Mouse (Mus musculus) WW6 (cell line): ENCODE measurements around the gene Rere.

Experiments
- DNase-seq: peaks from one replicate; pipeline ENCODE4 v3.0.0-alpha.2; 2013; ENCODE audit warnings: low read depth, low spot score

Rere gene

GRCm38 (mm10) chr4:150605804-150606203 lies 324.4 kb downstream of the Rere start:
- DNase-seq: no peak

DNA sequence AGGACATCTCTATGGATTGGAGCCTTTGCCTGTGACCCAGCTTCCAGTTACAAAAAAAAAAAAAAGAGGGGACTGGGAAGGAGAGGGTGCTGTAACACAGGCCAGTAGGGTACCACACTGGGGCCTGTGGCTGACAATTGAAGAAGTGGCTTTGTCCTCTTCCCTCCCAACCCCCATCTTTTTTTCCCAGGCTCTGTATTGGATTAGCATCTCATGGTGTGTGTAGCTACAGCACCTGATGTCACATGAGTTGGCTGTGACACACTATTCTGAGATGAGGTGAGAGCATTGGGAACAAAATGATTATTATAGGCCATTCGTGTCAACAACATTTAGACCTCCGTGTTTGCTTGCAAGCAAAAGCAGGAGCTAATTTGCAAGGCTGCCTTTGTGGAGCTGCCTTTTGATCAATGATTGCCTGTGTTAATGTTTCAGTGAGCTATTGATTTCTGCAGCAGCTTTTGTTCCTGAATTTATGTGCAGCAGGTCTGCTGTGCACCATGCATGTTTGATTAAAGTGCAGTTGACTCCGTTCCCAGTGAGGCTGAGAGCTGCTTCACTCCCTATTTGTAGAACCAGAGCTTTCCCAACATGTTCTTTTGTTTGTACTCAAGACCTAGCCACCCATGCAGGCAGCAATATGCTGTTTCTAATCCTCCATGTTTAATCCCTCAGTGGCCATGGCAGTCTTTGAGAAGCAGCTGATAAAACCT lies 325.2 kb downstream of the Rere start:
- DNase-seq: no peak

- DNase-seq: no peak
These were observed 327.2 kb downstream of the Rere start for GRCm38 (mm10) chr4:150608670-150609069.

- no peak for DNase-seq
These were observed 332.3 kb downstream of the Rere start for GRCm38 (mm10) chr4:150613715-150614114.

DNA sequence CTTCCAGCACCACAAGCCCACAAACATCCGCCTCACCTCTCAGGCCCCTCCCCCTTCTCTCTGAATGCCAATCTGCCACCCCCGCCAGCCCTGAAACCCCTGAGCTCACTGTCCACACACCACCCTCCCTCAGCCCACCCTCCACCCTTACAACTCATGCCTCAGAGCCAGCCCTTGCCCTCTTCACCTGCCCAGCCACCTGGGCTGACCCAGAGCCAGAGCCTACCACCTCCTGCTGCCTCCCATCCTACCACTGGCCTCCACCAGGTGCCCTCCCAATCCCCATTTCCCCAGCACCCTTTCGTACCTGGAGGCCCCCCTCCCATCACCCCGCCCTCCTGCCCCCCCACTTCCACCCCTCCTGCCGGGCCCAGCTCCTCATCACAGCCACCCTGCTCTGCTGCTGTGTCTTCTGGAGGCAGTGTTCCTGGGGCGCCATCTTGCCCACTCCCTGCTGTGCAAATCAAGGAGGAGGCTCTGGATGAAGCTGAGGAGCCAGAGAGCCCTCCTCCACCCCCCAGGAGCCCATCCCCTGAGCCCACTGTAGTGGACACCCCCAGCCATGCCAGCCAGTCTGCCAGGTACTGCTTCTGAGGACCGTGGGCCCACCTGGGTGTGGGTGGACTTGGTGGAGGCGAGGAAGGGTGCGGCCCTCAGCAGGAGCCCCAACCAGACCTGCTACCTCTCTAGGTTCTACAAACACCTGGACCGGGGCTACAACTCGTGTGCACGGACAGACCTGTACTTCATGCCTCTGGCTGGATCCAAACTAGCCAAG lies 334.0 kb downstream of the Rere start:
- DNase-seq: no peak

DNA sequence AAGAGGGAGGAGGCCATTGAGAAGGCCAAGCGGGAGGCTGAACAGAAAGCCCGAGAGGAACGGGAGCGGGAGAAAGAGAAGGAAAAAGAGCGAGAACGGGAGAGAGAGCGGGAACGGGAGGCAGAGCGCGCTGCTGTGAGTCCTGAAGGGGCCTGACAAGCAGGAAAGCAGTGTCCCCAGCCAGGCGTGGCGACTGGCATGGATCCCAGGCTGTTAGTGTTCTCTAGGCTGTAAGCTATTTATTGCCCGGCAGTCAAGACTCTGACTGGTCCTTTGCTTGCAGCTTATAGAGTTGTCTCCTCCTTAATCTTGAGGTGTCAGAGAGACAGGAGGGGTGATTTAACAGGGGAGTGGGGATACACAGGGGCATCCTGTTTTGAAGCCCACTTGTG lies 334.6 kb downstream of the Rere start:
- no peak for DNase-seq

GRCm38 (mm10) chr4:150616841-150617240 lies 335.4 kb downstream of the Rere start:
- DNase-seq: no peak

- no peak for DNase-seq
These were observed 337.6 kb downstream of the Rere start for GRCm38 (mm10) chr4:150619011-150619410.

DNA sequence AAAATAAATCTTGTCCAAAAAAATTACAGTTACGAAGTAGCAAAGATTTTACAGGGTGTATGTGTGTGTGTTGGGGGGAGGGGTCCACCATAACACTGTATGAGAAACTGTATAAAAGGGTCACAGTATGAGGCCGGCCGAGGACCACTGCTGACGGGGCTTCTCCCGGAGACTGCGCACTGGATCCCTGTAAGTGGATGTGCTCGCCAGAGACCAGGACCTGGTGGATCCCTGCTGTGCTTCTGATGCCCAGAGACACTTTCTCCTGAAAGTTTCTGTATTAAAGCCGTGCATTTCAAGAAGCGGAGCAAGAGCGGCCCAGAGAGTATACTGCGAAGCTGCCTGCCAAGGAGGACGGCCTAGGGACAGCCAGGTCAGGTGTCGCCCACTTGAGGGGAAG lies 341.2 kb downstream of the Rere start:
- DNase-seq: no peak

- DNase-seq: no peak
These were observed 342.9 kb downstream of the Rere start for GRCm38 (mm10) chr4:150624214-150624823.

GRCm38 (mm10) chr4:150624933-150625332 lies 343.5 kb downstream of the Rere start:
- DNase-seq: no peak

DNA sequence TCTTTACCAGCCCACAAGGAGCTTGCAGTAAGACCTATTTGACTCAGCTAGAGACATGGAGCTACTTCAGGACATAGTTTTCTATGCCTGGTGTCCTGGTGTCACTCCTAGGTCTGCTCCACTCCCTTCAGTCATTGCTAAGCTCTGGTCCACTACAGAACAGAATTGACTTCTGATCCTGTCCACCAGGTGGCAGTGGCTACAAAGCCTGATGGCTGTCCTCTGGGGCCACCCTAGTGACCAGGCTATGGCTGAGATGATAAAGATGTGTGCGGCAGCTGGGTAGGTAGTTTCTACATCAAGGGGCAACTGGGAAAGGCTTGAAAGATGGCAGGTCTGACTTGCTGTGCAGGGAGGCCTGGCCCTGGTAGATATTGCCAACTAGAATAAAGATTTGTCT lies 344.0 kb downstream of the Rere start:
- no peak for DNase-seq

DNA sequence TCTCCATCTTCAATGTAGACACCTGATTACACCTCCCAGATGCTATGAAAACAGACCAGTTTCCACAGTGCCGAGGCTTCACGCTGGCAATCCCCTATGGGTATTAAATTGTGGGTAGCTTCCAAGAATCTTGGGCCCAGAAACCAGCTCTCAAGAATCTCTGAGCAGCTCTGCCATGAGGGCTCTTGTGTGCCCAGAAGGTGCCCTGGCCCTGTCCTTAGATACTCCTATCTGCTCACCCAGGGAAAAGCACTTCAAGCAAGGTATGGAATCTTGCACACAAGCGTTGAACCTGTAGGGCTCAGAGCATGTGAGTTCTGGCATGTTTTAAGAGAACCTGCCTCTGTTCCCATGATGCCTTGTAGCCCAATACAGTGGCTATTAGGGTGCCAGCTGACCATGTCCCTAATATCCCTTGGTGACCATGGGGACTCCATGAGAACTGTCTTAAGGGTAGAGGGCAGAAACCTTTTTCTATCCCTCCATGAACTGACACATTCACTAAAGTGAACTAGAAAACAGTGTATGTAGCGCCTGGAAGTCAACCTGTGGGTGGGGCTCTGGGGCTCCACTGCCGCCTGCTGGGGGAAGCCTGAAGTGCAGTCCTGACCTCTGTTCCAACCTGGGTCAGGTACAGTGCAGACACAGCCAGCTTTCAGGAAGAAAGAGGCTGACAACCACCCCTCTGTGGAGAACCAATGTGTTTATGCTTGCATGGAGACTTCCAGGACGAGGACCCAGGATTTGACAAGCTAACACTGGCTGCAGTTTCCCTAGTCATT lies 344.7 kb downstream of the Rere start:
- DNase-seq: peak; percentile 43

DNA sequence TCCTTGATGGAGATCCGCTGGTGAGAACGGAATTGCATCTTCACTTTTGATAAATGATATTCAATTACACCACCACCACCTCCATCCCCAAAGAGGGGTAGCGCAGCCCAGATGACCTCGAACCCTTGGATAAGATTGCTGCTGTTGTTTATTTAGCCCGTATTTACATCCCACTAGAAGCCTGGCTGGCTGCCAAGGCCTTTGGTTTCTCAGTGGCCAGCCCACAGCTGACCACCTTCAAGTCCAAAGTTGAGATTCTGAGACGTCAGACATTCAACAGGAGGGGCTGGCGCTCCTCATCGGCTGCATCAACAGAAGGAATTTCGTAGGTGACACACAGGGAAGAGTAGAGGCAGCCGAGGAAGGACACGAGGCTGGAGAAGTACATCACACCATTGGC lies 347.8 kb downstream of the Rere start:
- no peak for DNase-seq

DNA sequence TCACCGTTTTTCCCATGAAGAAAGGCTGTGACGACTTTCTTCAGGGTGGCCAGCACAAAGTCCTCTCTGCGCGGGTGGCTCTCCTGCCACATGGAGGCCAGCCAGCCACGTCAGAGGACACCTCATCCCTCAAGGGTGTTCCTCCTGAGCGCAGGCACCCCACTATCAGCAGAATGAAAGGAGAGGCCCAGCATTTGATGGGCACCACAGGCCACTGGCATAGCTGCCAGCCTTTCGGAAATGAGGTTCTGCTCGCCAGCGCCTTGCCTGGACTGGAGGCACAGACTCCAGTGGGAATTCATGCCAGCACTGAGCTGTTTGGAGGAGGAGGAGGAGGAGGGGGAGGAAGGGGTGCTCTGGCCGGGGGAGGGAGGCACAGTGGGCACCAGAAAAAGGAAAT lies 354.1 kb downstream of the Rere start:
- DNase-seq: no peak

GRCm38 (mm10) chr4:150636635-150637034 lies 355.2 kb downstream of the Rere start:
- no peak for DNase-seq

- DNase-seq: no peak
These were observed 362.9 kb downstream of the Rere start for GRCm38 (mm10) chr4:150644299-150644698.

- DNase-seq: no peak
These were observed 367.9 kb downstream of the Rere start for GRCm38 (mm10) chr4:150649327-150649726.

DNA sequence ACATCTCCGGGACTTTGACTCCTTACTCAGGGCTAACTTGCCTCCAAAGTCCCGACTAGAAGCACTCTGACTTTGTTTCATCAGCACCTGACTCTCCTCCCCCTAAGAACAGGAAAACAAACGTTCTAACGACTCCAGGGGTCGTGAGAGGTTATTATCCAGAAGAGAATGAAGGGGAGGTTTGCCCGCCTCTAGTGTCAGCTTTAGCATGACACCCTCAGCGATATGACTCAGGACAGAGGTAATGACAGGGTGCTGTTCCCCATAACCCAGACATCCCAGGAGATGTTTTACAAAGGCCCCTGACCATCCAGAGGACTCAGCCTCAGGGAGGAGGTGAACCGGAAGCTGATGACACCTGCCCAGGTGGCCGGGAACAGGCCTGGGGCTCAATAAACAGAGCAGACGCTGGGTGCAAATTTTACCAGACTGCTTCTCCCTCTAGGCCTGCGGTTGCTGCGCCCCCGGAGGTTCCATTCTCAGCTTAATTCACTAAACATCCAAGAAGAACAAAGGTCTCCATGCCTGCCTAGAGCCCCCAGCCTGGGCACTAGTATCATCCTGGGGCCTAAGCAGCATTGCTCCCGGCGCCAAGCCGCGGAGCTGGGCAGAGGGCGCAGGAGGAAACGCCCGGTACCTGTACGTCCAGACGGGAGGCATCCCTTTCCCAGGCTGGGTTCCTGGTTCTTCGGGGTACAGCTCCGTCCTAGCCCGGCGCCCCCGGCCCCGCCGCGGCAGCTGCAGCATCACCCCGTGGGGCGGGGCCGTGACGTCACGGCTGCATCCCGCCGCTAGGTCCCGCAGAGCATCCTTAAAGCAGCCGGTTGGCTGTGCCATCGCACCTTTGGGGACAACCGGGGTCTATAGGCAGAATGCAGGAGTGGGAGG lies 370.2 kb downstream of the Rere start, which contains the start of gene Slc45a1:
Gene Slc45a1 (minus strand): TSS at position 785 of the 888 bp plus-strand sequence.
- DNase-seq: no peak

- DNase-seq: no peak
These were observed 371.7 kb downstream of the Rere start for GRCm38 (mm10) chr4:150653072-150653599.

GRCm38 (mm10) chr4:150655989-150656388 lies 374.5 kb downstream of the Rere start:
- peak; percentile 69 for DNase-seq
